Mouse (Mus musculus) bone marrow, adult 2 months (tissue): ENCODE data around the gene D10Wsu102e. TPM values are rescaled to one million over a fixed set of nuclear protein-coding genes. Genes with fewer than 3 reads are reported as not detected.
"Not testable (repeated sequence)": the region's sequence is repeated elsewhere in the genome, so short reads cannot be mapped to it uniquely, and the experiment has no call there.

Source experiments
- H3K27ac ChIP-seq: fragments of 200-500 bp; 2 replicates; pipeline ENCODE4 v1.5.1; 2012; ENCODE audit warnings: low read depth, mild to moderate bottlenecking, control low read depth, inconsistent platforms, low read length; ENCODE audit not compliant: control insufficient read depth, poor library complexity, insufficient read depth
- H3K4me1 ChIP-seq: fragments of 200-500 bp; 2 replicates; pipeline ENCODE4 v1.6.1; 2011; ENCODE audit warnings: low read length; ENCODE audit not compliant: control insufficient read depth, insufficient read depth
- H3K4me3 ChIP-seq: fragments of 200-500 bp; replicated peaks from 2 replicates; pipeline ENCODE3; 2011; ENCODE audit warnings: mild to moderate bottlenecking, low read depth, low read length, control low read depth; ENCODE audit not compliant: control insufficient read depth
- CTCF ChIP-seq: fragments of 200-500 bp; IDR thresholded peaks from 2 replicates; pipeline ENCODE4 v1.5.1; 2011; ENCODE audit warnings: low read length, control low read depth; ENCODE audit not compliant: control insufficient read depth, insufficient read depth
- POLR2A ChIP-seq: fragments of 200-500 bp; IDR thresholded peaks from 2 replicates; pipeline ENCODE4 v1.6.1; 2011; ENCODE audit warnings: low read depth, mild to moderate bottlenecking, control low read depth, low read length, borderline replicate concordance; ENCODE audit not compliant: control insufficient read depth
- WGBS: fragments of 180-500 bp; shearing (Covaris S2); methylation state at CpG from one replicate; pipeline ENCODE4 v1.1.7; 2018; 5-methylcytosine and 5-hydroxymethylcytosine counted together
- polyA plus RNA-seq: library from polyadenylated mRNA; stranded (reverse); fragments of >200 nt; gene quantifications from 2 replicates; pipeline ENCODE4 v1.2.4, GENCODE M21; 2011; ENCODE audit warnings: low replicate concordance; ENCODE audit not compliant: missing spikeins, insufficient read depth, insufficient read length

D10Wsu102e gene
- polyA plus RNA-seq, 1 experiment = 0.50 TPM

GRCm38 (mm10) chr10:83384456-83385215 is 24.6 kb downstream of the D10Wsu102e start:
- H3K27ac ChIP-seq = no peak overlapping the region
- peak overlapping the region; percentile 36 for H3K4me3 ChIP-seq
- WGBS = 70% methylated on average over 8 of the region's 8 CpGs
- H3K4me1 ChIP-seq = no peaks in the 10 kb centered on the region
- TF ChIP-seq POLR2A = no peak
- no peak for TF ChIP-seq CTCF

- TF ChIP-seq CTCF (no peak), POLR2A (no peak)
- H3K4me3 ChIP-seq = no peak overlapping the region
- no peaks in the 10 kb centered on the region for H3K4me1 ChIP-seq
- no peak overlapping the region for H3K27ac ChIP-seq
- WGBS = 79% methylated on average over 7 of the region's 7 CpGs
Measured at GRCm38 (mm10) chr10:83385330-83385910, 25.4 kb downstream of the D10Wsu102e start.

GRCm38 (mm10) chr10:83397336-83397735 is 37.3 kb downstream of the D10Wsu102e start:
- Histone ChIP-seq H3K4me3 (no peak overlapping the region), H3K4me1 (no peaks in the 10 kb centered on the region), H3K27ac (no peak overlapping the region)
- WGBS = 46% methylated on average over 2 of the region's 2 CpGs
- TF ChIP-seq CTCF = no peak

- WGBS = 78% methylated on average over 7 of the region's 7 CpGs
- not testable (repeated sequence) for H3K4me3 ChIP-seq, H3K27ac ChIP-seq, H3K4me1 ChIP-seq
Measured at GRCm38 (mm10) chr10:83400896-83401295, 40.9 kb downstream of the D10Wsu102e start.

DNA sequence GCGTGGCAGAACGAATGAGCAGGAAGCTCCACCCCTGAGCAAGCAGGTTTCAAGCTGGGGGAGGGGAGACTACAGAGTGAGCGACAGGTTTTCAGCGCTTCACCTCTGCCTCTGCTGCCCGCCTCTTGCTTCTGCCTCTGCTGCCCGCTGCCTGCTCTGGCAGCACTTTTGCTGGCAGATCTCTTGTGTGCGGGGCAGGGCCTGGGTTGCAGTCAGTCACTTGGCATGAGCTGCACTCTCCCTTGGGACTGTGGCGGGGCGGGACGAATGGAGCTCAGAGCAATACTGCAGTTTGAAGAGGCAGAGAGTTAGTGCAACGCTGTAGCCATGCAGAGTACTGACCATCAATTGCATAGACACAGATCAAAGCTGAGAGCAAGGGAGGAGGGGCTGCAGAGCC is 45.0 kb downstream of the D10Wsu102e start:
- Histone ChIP-seq H3K4me3 (no peak overlapping the region), H3K4me1 (no peaks in the 10 kb centered on the region), H3K27ac (no peak overlapping the region)
- TF ChIP-seq CTCF (no peak), POLR2A (no peak)
- WGBS = 91% methylated on average over 11 of the region's 11 CpGs

- TF ChIP-seq POLR2A = no peak
- TF ChIP-seq CTCF = no peak
- H3K27ac ChIP-seq = no peak overlapping the region
- H3K4me1 ChIP-seq = no peaks in the 10 kb centered on the region
- no peak overlapping the region for H3K4me3 ChIP-seq
- 90% methylated on average over 11 of the region's 11 CpGs for WGBS
Measured at GRCm38 (mm10) chr10:83405711-83406110, 45.7 kb downstream of the D10Wsu102e start.

GRCm38 (mm10) chr10:83407141-83407540 is 47.1 kb downstream of the D10Wsu102e start:
- TF ChIP-seq CTCF (no peak), POLR2A (no peak)
- H3K4me3 ChIP-seq = no peak overlapping the region
- no peaks in the 10 kb centered on the region for H3K4me1 ChIP-seq
- H3K27ac ChIP-seq = no peak overlapping the region
- WGBS = 92% methylated on average over 10 of the region's 10 CpGs

GRCm38 (mm10) chr10:83418466-83418865 is 58.4 kb downstream of the D10Wsu102e start:
- WGBS = 91% methylated on average over 16 of the region's 16 CpGs
- H3K4me3 ChIP-seq, H3K4me1 ChIP-seq, H3K27ac ChIP-seq: not testable (repeated sequence)

DNA sequence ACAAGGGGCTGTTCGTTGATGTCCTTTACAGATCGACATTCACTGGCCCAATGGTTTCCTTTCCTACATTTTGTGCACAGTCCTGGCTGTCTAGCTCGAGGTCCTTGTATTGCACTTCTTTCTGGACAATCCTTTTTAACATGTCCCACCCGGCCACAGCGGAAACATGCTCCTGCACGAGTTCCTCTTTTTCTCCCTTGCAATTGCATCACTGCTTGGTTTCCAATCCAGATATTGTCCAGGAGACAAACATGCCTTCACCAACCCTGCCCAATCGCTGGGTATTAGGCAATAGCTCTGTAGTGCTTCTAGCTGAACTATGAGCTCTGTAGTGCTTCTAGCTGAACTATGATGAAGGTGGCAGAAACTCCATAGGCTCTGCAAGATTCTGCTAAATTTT is 88.6 kb downstream of the D10Wsu102e start:
- WGBS = 69% methylated on average over 7 of the region's 7 CpGs
- no peaks in the 10 kb centered on the region for H3K4me1 ChIP-seq
- H3K27ac ChIP-seq = no peak overlapping the region
- no peak overlapping the region for H3K4me3 ChIP-seq
- TF ChIP-seq CTCF = no peak
- no peak for TF ChIP-seq POLR2A
